19 mouse cellular contexts compared by ENCODE assay signal in genomic region chr10:86325272-86325671, GRCm38 (mm10). TPM values are rescaled to one million over a fixed set of nuclear protein-coding genes. Genes with fewer than 3 reads are reported as not detected.
A peak's percentile ranks its signal among the peaks of the same experiment; 100 is the strongest.
DNase-seq lines count a peak whose midpoint lies in the region; ATAC-seq and TF ChIP-seq lines count a peak whose summit lies in the region.
"Had no signal": no experiment of that assay in that cellular context is flagged by ENCODE, and none has a peak within 500 bp of the region (broad histone marks: within the 10 kb centered on the region; RNA-seq: fewer than 3 reads in every experiment).

No protein-coding gene starts in this region.

- 36% methylated on average over 6 of the region's 6 CpGs for WGBS in heart, postnatal 0 days
- 45% methylated on average over 6 of the region's 6 CpGs for WGBS in liver, postnatal 0 days (ENCODE audit: insufficient replicate concordance)
- 27% methylated on average over 6 of the region's 6 CpGs for WGBS in liver, embryonic 12.5 days (ENCODE audit: insufficient replicate concordance)
- 47% methylated on average over 6 of the region's 6 CpGs for WGBS in stomach, embryonic 16.5 days
- 49% methylated on average over 6 of the region's 6 CpGs for WGBS in stomach, postnatal 0 days

- peaks cover 20% of the 10 kb centered on the region; the same call in 1 of the 2 replicates for H3K36me3 ChIP-seq in heart, postnatal 0 days (replicated peaks; ENCODE audit: control insufficient read depth, insufficient read depth, low read length)
- H3K36me3 ChIP-seq in liver, postnatal 0 days (replicated peaks; ENCODE audit: insufficient read depth, low read length), result no peaks in the 10 kb centered on the region
- H3K36me3 ChIP-seq in liver, embryonic 12.5 days, result no peaks in the 10 kb centered on the region
- H3K36me3 ChIP-seq in stomach, embryonic 16.5 days (ENCODE audit: control insufficient read depth, insufficient read depth, low read length), result no peaks in the 10 kb centered on the region
- no peaks in the 10 kb centered on the region for H3K36me3 ChIP-seq in stomach, postnatal 0 days (ENCODE audit: control insufficient read depth, insufficient read depth, low read length)
- H3K36me3 ChIP-seq: hindbrain, embryonic 15.5 days had no signal

- H3K9ac ChIP-seq in heart, postnatal 0 days (replicated peaks; ENCODE audit: low read depth, low read length), result no peak overlapping the region
- H3K9ac ChIP-seq in liver, postnatal 0 days (replicated peaks), result no peak overlapping the region
- H3K9ac ChIP-seq in liver, embryonic 12.5 days, result no peak overlapping the region
- H3K9ac ChIP-seq in stomach, embryonic 16.5 days (ENCODE audit: low read length), result no peak overlapping the region
- H3K9ac ChIP-seq in stomach, postnatal 0 days (ENCODE audit: low read length), result no peak overlapping the region
- H3K9ac ChIP-seq: forebrain, postnatal 0 days; heart, embryonic 13.5 days; hindbrain, embryonic 15.5 days; liver, embryonic 14.5 days had no signal

- H3K4me3 ChIP-seq in heart, postnatal 0 days (ENCODE audit: low read depth, low read length), result no peak overlapping the region
- no peak overlapping the region for H3K4me3 ChIP-seq in liver, postnatal 0 days (ENCODE audit: low read depth, low read length)
- no peak overlapping the region for H3K4me3 ChIP-seq in liver, embryonic 12.5 days
- H3K4me3 ChIP-seq in stomach, embryonic 16.5 days (replicated peaks; ENCODE audit: low read length), result no peak overlapping the region
- no peak overlapping the region for H3K4me3 ChIP-seq in stomach, postnatal 0 days (ENCODE audit: low read depth, low read length)
- H3K4me3 ChIP-seq: heart, embryonic 13.5 days; hindbrain, embryonic 15.5 days had no signal

- no peak for DNase-seq in heart, postnatal 0 days (ENCODE audit: low spot score)
- no peak for DNase-seq in heart, postnatal 36 days
- no peak for DNase-seq in liver, postnatal 0 days
- no peak for DNase-seq in stomach, postnatal 0 days (ENCODE audit: low spot score)
- DNase-seq: adrenal gland, adult 8-10 months; cerebellum, adult 18-20 months; cerebellum, postnatal 14 days; forebrain, postnatal 0 days; gastrocnemius, postnatal 25 days; kidney, postnatal 10 days; thymus, postnatal 25 days had no signal

- H3K27ac ChIP-seq in heart, postnatal 0 days (ENCODE audit: low read depth), result peak overlapping the region; percentile 62
- no peak overlapping the region for H3K27ac ChIP-seq in liver, postnatal 0 days (ENCODE audit: low read depth)
- H3K27ac ChIP-seq in liver, embryonic 12.5 days, result no peak overlapping the region
- no peak overlapping the region for H3K27ac ChIP-seq in stomach, embryonic 16.5 days (ENCODE audit: low read length)
- no peak overlapping the region for H3K27ac ChIP-seq in stomach, postnatal 0 days (replicated peaks)
- H3K27ac ChIP-seq: heart, embryonic 13.5 days; hindbrain, embryonic 15.5 days; liver, embryonic 14.5 days had no signal

- no peaks in the 10 kb centered on the region for H3K27me3 ChIP-seq in heart, postnatal 0 days (ENCODE audit: control insufficient read depth, insufficient read depth, low read length)
- H3K27me3 ChIP-seq in liver, postnatal 0 days (ENCODE audit: insufficient read depth, low read length), result no peaks in the 10 kb centered on the region
- no peaks in the 10 kb centered on the region; the same call in 1 of the 2 replicates for H3K27me3 ChIP-seq in liver, embryonic 12.5 days (replicated peaks)
- H3K27me3 ChIP-seq in stomach, embryonic 16.5 days (ENCODE audit: control insufficient read depth, insufficient read depth, low read length), result no peaks in the 10 kb centered on the region
- H3K27me3 ChIP-seq in stomach, postnatal 0 days (ENCODE audit: control insufficient read depth, insufficient read depth, low read length), result no peaks in the 10 kb centered on the region
- H3K27me3 ChIP-seq: heart, embryonic 13.5 days; hindbrain, embryonic 15.5 days had no signal

- no peak overlapping the region for H3K4me2 ChIP-seq in heart, postnatal 0 days (ENCODE audit: low read depth, low read length)
- H3K4me2 ChIP-seq in liver, postnatal 0 days (ENCODE audit: low read depth, low read length), result no peak overlapping the region
- no peak overlapping the region for H3K4me2 ChIP-seq in liver, embryonic 12.5 days
- no peak overlapping the region for H3K4me2 ChIP-seq in stomach, embryonic 16.5 days (ENCODE audit: low read depth, low read length)
- H3K4me2 ChIP-seq in stomach, postnatal 0 days (replicated peaks; ENCODE audit: low read depth), result no peak overlapping the region
- H3K4me2 ChIP-seq: heart, embryonic 13.5 days; hindbrain, embryonic 15.5 days; midbrain, embryonic 11.5 days had no signal

- no peak for TF ChIP-seq CTCF in heart, postnatal 0 days (IDR thresholded peaks at IDR 0.05; ENCODE audit: low read depth)
- TF ChIP-seq CTCF in liver, postnatal 0 days (IDR thresholded peaks at IDR 0.05; ENCODE audit: low read depth), result no peak
- no peak for TF ChIP-seq CTCF in stomach, postnatal 0 days (IDR thresholded peaks at IDR 0.05; ENCODE audit: low read depth)

- peaks cover 52% of the 10 kb centered on the region for H3K4me1 ChIP-seq in heart, postnatal 0 days (ENCODE audit: control insufficient read depth, insufficient read depth)
- peaks cover 3% of the 10 kb centered on the region; the same call in 1 of the 2 replicates for H3K4me1 ChIP-seq in liver, postnatal 0 days (ENCODE audit: insufficient read depth)
- H3K4me1 ChIP-seq in liver, embryonic 12.5 days, result peaks cover 22% of the 10 kb centered on the region
- H3K4me1 ChIP-seq in stomach, embryonic 16.5 days (ENCODE audit: control insufficient read depth, insufficient read depth, low read length), result 0 out of 2 replicates have a peak, but pooled peaks cover 9% of the 10 kb centered on the region
- H3K4me1 ChIP-seq in stomach, postnatal 0 days (replicated peaks; ENCODE audit: control insufficient read depth, insufficient read depth), result peaks cover 2% of the 10 kb centered on the region; the same call in 1 of the 2 replicates

- ATAC-seq in heart, postnatal 0 days (ENCODE audit: insufficient read depth, low read depth), result peak; percentile 36; the same call in 1 of the 2 replicates
- peak; percentile 21; the same call in 1 of the 2 replicates for ATAC-seq in liver, postnatal 0 days
- ATAC-seq in liver, embryonic 12.5 days, result no peak
- ATAC-seq in stomach, embryonic 16.5 days (ENCODE audit: insufficient read depth, low FRiP score), result peak; percentile 34; the same call in 1 of the 2 replicates
- no peak for ATAC-seq in stomach, postnatal 0 days (ENCODE audit: low FRiP score, low TSS enrichment)
- no peak for ATAC-seq in erythroid progenitor cell, adult 5-6 weeks (replicated peaks; ENCODE audit: low FRiP score, poor library complexity, severe bottlenecking)
- ATAC-seq: forebrain, postnatal 0 days had no signal

- no peaks in the 10 kb centered on the region for H3K9me3 ChIP-seq in heart, postnatal 0 days (replicated peaks; ENCODE audit: control insufficient read depth, low read length)
- H3K9me3 ChIP-seq in liver, postnatal 0 days (ENCODE audit: low read length), result no peaks in the 10 kb centered on the region
- H3K9me3 ChIP-seq in liver, embryonic 12.5 days (replicated peaks), result no peaks in the 10 kb centered on the region
- H3K9me3 ChIP-seq in stomach, embryonic 16.5 days (replicated peaks; ENCODE audit: control insufficient read depth, low read length), result no peaks in the 10 kb centered on the region
- H3K9me3 ChIP-seq in stomach, postnatal 0 days (ENCODE audit: control insufficient read depth, low read length), result no peaks in the 10 kb centered on the region
- H3K9me3 ChIP-seq: heart, embryonic 13.5 days; hindbrain, embryonic 15.5 days had no signal

- intact Hi-C loops in heart, postnatal 36 days (cut with DNase I), result no loop called here

- no peak for TF ChIP-seq EP300 in heart, postnatal 0 days (IDR thresholded peaks at IDR 0.05; ENCODE audit: low read depth)
- no peak for TF ChIP-seq EP300 in liver, postnatal 0 days (IDR thresholded peaks at IDR 0.05; ENCODE audit: low read depth)
- TF ChIP-seq EP300 in stomach, postnatal 0 days (optimal IDR thresholded peaks at IDR 0.05), result no peak

RNA-seq across cellular contexts. Expression of gene Timp3, which starts 25.1 kb away (rescaled TPM):
- 164 and 257 TPM in 2 replicates for total RNA-seq in heart, postnatal 0 days (2014; rRNA removed; ENCODE audit: low replicate concordance)
- 57.0 and 66.0 TPM in 2 replicates for polyA plus RNA-seq in heart, postnatal 0 days (2015; fragmentation: Nextera tagmentation; extraction: Ambion mirVana)
- total RNA-seq in heart, postnatal 36 days (2021), result 100 to 1,000 TPM; 165 to 209 TPM
- polyA plus RNA-seq in liver, postnatal 0 days (2015; fragmentation: Nextera tagmentation; extraction: Ambion mirVana), result 6.4 and 7.9 TPM in 2 replicates
- 16.3 and 17.0 TPM in 2 replicates for polyA plus RNA-seq in liver, embryonic 12.5 days (2016; fragmentation: Nextera tagmentation; extraction: Ambion mirVana)
- 76.1 and 80.6 TPM in 2 replicates for polyA plus RNA-seq in stomach, embryonic 16.5 days (2015; fragmentation: Nextera tagmentation; extraction: Ambion mirVana)
- polyA plus RNA-seq in stomach, postnatal 0 days (2015; fragmentation: Nextera tagmentation; extraction: Ambion mirVana), result 33.0 and 33.9 TPM in 2 replicates
- 0.72 TPM in 1 of 2 replicates, not detected in the other for total RNA-seq in erythroid progenitor cell, adult 5-6 weeks (2015; ENCODE audit: low replicate concordance)
- total RNA-seq in erythroid progenitor cell, adult 5-6 weeks (2017; ENCODE audit: low replicate concordance), result 0.64 TPM in 1 of 2 replicates, not detected in the other
- total RNA-seq: MEL had no signal

Comparison
In these comparisons a context has a peak if more than half of its experiments do, and no peak if none do; other contexts are left out.
1. ATAC-seq: peak in heart, postnatal 0 days (single experiment), liver, postnatal 0 days (single experiment) and stomach, embryonic 16.5 days (single experiment); none in liver, embryonic 12.5 days (single experiment), stomach, postnatal 0 days (single experiment) and erythroid progenitor cell, adult 5-6 weeks (single experiment).